Mouse (Mus musculus): ENCODE results near the gene Ccl9. TPM values are rescaled to one million over a fixed set of nuclear protein-coding genes. Genes with fewer than 3 reads are reported as not detected.

Gene Ccl9
- polyA plus RNA-seq, 1 experiment from 2014 or later = 4.7 TPM

DNA sequence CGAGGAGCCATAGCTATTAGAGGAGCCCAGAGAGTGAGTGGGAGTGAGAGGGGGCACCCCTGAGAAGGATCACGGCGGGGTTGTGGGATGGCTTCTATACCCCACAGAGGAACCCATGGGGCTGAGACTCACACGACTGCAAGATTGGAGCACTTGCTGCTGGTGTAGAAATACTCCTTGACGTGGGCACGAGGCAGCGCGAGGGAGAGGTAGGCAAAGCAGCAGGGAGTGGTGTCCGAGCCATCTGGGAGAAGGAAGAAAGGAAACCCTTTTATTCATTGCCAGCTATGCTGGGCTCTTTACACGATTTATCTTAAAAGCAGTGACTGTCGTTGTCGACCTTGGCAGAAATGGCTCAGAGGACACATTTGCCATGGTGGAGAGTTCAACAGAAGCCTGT lies 49.4 kb downstream of the Ccl9 start:
- Histone ChIP-seq H3K4me2 (no peak overlapping the region), H3K9ac (no peak overlapping the region), H3K9me3 (replicated peaks) (no peaks in the 10 kb centered on the region), H3K27ac (no peak overlapping the region), H3K4me1 (peaks cover under 1% of the 10 kb centered on the region), H3K36me3 (no peaks in the 10 kb centered on the region), H3K4me3 (replicated peaks) (no peak overlapping the region), H3K27me3 (no peaks in the 10 kb centered on the region)
- no peak for ATAC-seq (replicated peaks; ENCODE audit: low FRiP score)
- 76% methylated on average over 12 of the region's 12 CpGs for WGBS

Other genes starting within 250 kb of the Ccl9 start
- 1.0 and 1.6 TPM in 2 replicates for gene Rasl10b, start 169.5 kb downstream of the Ccl9 start, polyA plus RNA-seq (2015; fragmentation: Nextera tagmentation; extraction: Ambion mirVana)
- not detected in 2 replicates for gene Gas2l2, start 149.2 kb downstream of the Ccl9 start, polyA plus RNA-seq (2015; fragmentation: Nextera tagmentation; extraction: Ambion mirVana)
- gene 1700020L24Rik, start 141.0 kb downstream of the Ccl9 start, polyA plus RNA-seq (2015; fragmentation: Nextera tagmentation; extraction: Ambion mirVana) = 0.35 TPM in 1 of 2 replicates, not detected in the other
- gene Mmp28, start 115.6 kb downstream of the Ccl9 start, polyA plus RNA-seq (2015; fragmentation: Nextera tagmentation; extraction: Ambion mirVana) = 1.3 and 1.4 TPM in 2 replicates
- gene Taf15, start 105.5 kb downstream of the Ccl9 start, polyA plus RNA-seq (2015; fragmentation: Nextera tagmentation; extraction: Ambion mirVana) = 13.6 and 17.1 TPM in 2 replicates
- not detected in 2 replicates for gene Heatr9, start 56.5 kb downstream of the Ccl9 start, polyA plus RNA-seq (2015; fragmentation: Nextera tagmentation; extraction: Ambion mirVana)
- not detected in 2 replicates for gene Ccl5, start 48.1 kb downstream of the Ccl9 start, polyA plus RNA-seq (2015; fragmentation: Nextera tagmentation; extraction: Ambion mirVana)
- gene Ccl6, start 14.5 kb upstream of the Ccl9 start, polyA plus RNA-seq (2015; fragmentation: Nextera tagmentation; extraction: Ambion mirVana) = 3.9 and 8.3 TPM in 2 replicates
- gene Rpl9-ps1, start 67.0 kb upstream of the Ccl9 start, polyA plus RNA-seq (2015; fragmentation: Nextera tagmentation; extraction: Ambion mirVana) = not detected in 2 replicates
- 0.37 and 0.91 TPM in 2 replicates for gene Ccl3, start 70.7 kb upstream of the Ccl9 start, polyA plus RNA-seq (2015; fragmentation: Nextera tagmentation; extraction: Ambion mirVana)
- 0.34 and 0.71 TPM in 2 replicates for gene Ccl4, start 83.9 kb upstream of the Ccl9 start, polyA plus RNA-seq (2015; fragmentation: Nextera tagmentation; extraction: Ambion mirVana)
- gene Wfdc17, start 125.4 kb upstream of the Ccl9 start, polyA plus RNA-seq (2015; fragmentation: Nextera tagmentation; extraction: Ambion mirVana) = 2.2 and 3.3 TPM in 2 replicates
- gene Wfdc18, start 130.4 kb upstream of the Ccl9 start, polyA plus RNA-seq (2015; fragmentation: Nextera tagmentation; extraction: Ambion mirVana) = 0.44 and 0.94 TPM in 2 replicates
- 1.0 and 1.4 TPM in 2 replicates for gene Wfdc21, start 168.3 kb upstream of the Ccl9 start, polyA plus RNA-seq (2015; fragmentation: Nextera tagmentation; extraction: Ambion mirVana)
- gene Heatr6, start 175.1 kb upstream of the Ccl9 start, polyA plus RNA-seq (2015; fragmentation: Nextera tagmentation; extraction: Ambion mirVana) = 22.7 and 25.2 TPM in 2 replicates